Mouse (Mus musculus) neural tube, embryonic 11.5 days (tissue): ENCODE data around the gene Plekhm1. TPM values are rescaled to one million over a fixed set of nuclear protein-coding genes. Genes with fewer than 3 reads are reported as not detected.

Source experiments
- ATAC-seq: fragments of 200-750 bp; cut with Nextera tagmentation; 2 replicates; pipeline ENCODE4 v1.8.0; 2017; ENCODE audit warnings: moderate number of reproducible peaks, mild to moderate bottlenecking, moderate TSS enrichment, moderate library complexity; ENCODE audit not compliant: insufficient read depth, low FRiP score, low TSS enrichment
- DNase-seq: peaks from one replicate; pipeline ENCODE4 v3.0.0-alpha.2; 2015; ENCODE audit warnings: low spot score
- H3K27ac ChIP-seq: fragments of 300-500 bp; sonication (generic); 2 replicates; pipeline ENCODE4 v1.5.1; 2014; ENCODE audit warnings: low read depth, mild to moderate bottlenecking, low read length
- H3K27me3 ChIP-seq: fragments of 300-500 bp; sonication (generic); 2 replicates; pipeline ENCODE4 v1.6.1; 2014; ENCODE audit warnings: mild to moderate bottlenecking, low read length, mixed read lengths; ENCODE audit not compliant: control insufficient read depth, insufficient read depth
- H3K36me3 ChIP-seq: fragments of 300-500 bp; sonication (generic); 2 replicates; pipeline ENCODE4 v1.6.1; 2014; ENCODE audit warnings: mild to moderate bottlenecking, low read length, moderate library complexity, mixed read lengths; ENCODE audit not compliant: control insufficient read depth, insufficient read depth
- H3K4me1 ChIP-seq: fragments of 300-500 bp; sonication (generic); 2 replicates; pipeline ENCODE4 v1.6.1; 2014; ENCODE audit warnings: low read length, mixed read lengths; ENCODE audit not compliant: control insufficient read depth, insufficient read depth
- H3K4me2 ChIP-seq: fragments of 300-500 bp; sonication (generic); 2 replicates; pipeline ENCODE4 v1.6.1; 2014; ENCODE audit warnings: low read depth, mild to moderate bottlenecking, moderate library complexity
- H3K4me3 ChIP-seq: fragments of 300-500 bp; sonication (generic); 2 replicates; pipeline ENCODE4 v1.5.1; 2014; ENCODE audit warnings: low read depth, low read length
- H3K9ac ChIP-seq: fragments of 300-500 bp; sonication (generic); 2 replicates; pipeline ENCODE4 v1.6.1; 2014; ENCODE audit warnings: mild to moderate bottlenecking, low read length
- H3K9me3 ChIP-seq: fragments of 300-500 bp; sonication (generic); 2 replicates; pipeline ENCODE4 v1.6.1; 2016; ENCODE audit warnings: low read length; ENCODE audit not compliant: control insufficient read depth
- WGBS: fragments of 180-500 bp; shearing (Covaris S2); extraction: QIAGEN DNeasy Blood & Tissue Kit; methylation state at CpG from one replicate; pipeline ENCODE4 v1.1.7; 2014; 5-methylcytosine and 5-hydroxymethylcytosine counted together
- polyA plus RNA-seq: library from polyadenylated mRNA; unstranded; fragments of >200 nt; fragmentation: Nextera tagmentation; extraction: Ambion mirVana; gene quantifications from 2 replicates; pipeline ENCODE4 v1.2.1, GENCODE M21; 2014

Gene Plekhm1
- polyA plus RNA-seq, 1 experiment from 2014 or later, result 10.5 TPM

DNA sequence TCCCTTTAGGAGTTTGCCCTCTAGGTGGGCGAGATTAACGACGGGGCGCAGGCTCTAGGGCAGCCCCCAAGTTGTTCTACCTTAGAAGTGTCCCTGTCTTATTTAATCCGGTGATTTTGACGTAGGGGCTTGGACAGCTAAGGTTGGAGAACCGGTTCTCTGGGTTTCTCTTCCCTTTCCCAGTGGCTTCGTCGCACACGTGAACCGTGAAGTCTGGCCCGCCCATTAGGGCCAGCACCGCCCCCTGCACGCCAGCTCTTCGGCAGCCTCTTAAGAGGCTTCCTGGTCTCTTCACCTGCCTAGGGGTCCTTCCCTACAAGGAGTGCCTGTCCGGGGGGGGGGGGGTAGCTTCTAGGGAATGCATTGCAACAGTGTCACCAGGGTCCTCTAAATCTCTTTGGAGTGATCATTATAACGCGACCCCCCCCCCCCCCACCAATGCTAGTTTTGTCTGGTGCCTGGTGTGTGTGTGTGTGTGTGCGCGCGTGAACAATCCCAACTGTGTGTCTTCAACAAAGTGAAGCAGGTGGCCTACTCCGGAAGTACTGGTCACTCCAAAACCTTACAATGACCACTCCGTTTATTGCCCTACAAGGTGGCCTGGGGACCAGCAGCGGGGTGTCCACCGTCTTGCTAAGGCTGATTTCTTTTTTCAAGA lies 51.0 kb downstream of the Plekhm1 start:
- Histone ChIP-seq H3K4me1 (peaks cover 10% of the 10 kb centered on the region), H3K4me2 (no peak overlapping the region), H3K27ac (no peak overlapping the region), H3K4me3 (no peak overlapping the region), H3K9me3 (no peaks in the 10 kb centered on the region), H3K27me3 (peaks cover 58% of the 10 kb centered on the region), H3K9ac (no peak overlapping the region), H3K36me3 (no peaks in the 10 kb centered on the region)
- 3% methylated on average over 25 of the region's 25 CpGs for WGBS
- ATAC-seq (no peak), DNase-seq (no peak)

DNA sequence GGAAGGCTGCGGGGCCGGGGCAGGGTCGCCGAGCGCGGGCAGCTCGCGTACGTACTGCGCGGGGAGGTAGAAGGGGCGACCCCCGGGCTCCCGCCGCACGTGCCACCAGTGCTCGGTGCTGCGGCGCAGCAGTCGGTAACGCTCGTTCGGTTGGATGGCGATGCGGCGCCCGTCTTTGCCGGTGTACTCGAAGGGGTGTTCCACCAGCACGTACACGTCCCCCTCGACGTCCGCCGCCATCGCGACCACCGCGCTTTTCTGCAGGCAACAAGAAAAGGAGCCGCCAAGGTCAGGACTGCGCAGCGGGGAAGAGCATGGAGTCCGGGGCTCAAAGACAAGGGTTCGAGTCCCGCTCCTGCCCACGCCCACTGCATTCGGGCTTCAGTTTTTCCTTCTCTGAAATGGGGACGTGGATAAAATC lies 51.8 kb downstream of the Plekhm1 start:
- Histone ChIP-seq H3K4me3 (peak overlapping the region; percentile 40), H3K27me3 (peaks cover 58% of the 10 kb centered on the region), H3K4me2 (peak overlapping the region; percentile 61), H3K9ac (peak overlapping the region; percentile 49), H3K36me3 (no peaks in the 10 kb centered on the region), H3K27ac (no peak overlapping the region), H3K4me1 (peaks cover 10% of the 10 kb centered on the region), H3K9me3 (no peaks in the 10 kb centered on the region)
- WGBS, result 5% methylated on average over 45 of the region's 48 CpGs
- ATAC-seq (peak; percentile 20; the same call in 1 of the 2 replicates), DNase-seq (peak; percentile 43)

DNA sequence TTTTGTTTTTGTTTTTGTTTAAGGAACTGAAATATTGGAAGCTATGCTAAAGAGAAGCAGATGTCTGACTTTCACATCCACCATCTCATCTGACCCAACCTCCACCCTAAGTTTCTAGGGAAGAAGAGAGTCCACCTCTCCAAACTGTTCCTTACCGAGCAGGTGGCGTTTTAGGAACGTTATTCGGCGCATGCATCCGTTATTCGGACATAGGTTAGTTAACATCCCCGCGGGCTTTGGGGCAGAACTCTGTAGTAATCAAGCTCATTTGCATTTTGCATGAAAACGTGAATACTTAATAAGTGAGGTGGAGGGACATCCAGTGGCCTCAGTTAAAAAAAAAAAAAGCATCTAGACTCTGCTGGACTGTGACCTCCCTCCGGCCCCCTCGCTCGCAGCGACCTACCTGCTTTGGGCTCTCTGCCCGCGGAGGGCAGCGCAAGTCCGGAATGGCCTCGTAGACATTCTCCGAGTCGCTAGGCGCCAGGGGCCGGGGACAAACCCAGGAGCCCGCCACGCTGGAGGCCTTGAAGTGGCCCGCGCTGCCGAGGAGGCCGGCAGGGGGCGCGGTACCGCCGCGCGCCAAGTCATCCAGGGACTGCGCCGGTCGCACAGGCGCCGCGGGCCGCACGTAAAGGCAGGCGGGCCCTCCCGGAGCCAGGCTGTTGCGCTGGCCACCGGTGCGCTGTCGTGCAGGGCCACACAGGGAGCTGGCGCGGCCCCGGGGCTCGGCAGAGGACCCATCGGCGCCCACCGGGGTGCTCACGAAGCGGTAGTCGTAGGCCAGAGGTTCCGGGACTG lies 52.4 kb downstream of the Plekhm1 start:
- Histone ChIP-seq H3K36me3 (no peaks in the 10 kb centered on the region), H3K4me2 (peak overlapping the region; percentile 61), H3K4me3 (peak overlapping the region; percentile 40), H3K27ac (no peak overlapping the region), H3K9ac (peak overlapping the region; percentile 49), H3K4me1 (peaks cover 10% of the 10 kb centered on the region), H3K9me3 (no peaks in the 10 kb centered on the region), H3K27me3 (peaks cover 58% of the 10 kb centered on the region)
- ATAC-seq (peak; percentile 62; the same call in 1 of the 2 replicates), DNase-seq (peak; percentile 92)
- WGBS, result 1% methylated on average over 59 of the region's 60 CpGs

DNA sequence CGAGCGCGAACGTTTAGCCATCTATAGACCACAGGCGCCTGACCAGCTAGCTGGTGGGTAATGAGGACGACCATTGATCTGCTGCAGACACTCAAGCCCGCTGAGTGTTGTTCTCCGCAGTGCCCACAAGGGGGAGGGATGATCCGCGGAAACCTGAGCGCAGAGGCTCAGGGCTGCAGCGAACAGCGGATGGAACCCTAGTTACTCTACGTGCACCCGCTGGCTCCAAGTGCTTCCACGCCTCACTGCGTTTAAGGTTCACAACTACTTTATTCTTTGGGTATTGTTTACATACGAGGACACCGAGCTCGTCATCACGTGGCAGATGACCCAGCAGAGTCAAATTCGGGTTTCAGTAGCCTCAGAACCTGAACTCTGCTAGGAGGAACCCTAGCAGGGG lies 53.4 kb downstream of the Plekhm1 start:
- H3K36me3 ChIP-seq, result no peaks in the 10 kb centered on the region
- H3K27me3 ChIP-seq, result peaks cover 55% of the 10 kb centered on the region
- WGBS, result under 1% methylated on average over 22 of the region's 22 CpGs
- H3K9me3 ChIP-seq, result no peaks in the 10 kb centered on the region
- H3K4me1 ChIP-seq, result peaks cover 10% of the 10 kb centered on the region
- ATAC-seq (0 out of 2 replicates have a peak, but pooled peaks have one; percentile 42), DNase-seq (peak; percentile 82)
- peak overlapping the region; percentile 61; the same call in 1 of the 2 replicates for H3K4me2 ChIP-seq
- H3K9ac ChIP-seq, result no peak overlapping the region
- no peak overlapping the region for H3K4me3 ChIP-seq
- no peak overlapping the region for H3K27ac ChIP-seq

DNA sequence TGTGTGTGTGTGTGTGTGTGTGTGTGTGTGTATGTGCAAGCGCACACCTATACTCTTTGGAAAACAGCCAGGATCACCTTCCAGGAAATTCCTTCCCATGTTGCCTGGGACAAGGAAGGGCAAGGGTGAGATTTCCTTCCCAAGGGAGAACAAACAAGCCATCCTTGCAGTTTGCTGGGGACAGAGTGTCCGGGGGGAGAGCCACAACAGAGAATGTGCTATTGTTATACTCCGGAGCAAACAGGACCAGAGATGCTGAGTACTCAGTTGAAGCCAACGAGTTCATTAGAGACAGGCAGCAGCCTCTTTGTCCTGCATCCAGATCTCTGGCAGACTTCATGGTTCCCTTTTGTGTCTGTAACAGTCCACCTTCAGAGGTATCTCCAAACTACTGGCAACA lies 54.2 kb downstream of the Plekhm1 start:
- ATAC-seq, result no peak
- no peaks in the 10 kb centered on the region for H3K9me3 ChIP-seq
- peaks cover 47% of the 10 kb centered on the region for H3K27me3 ChIP-seq
- no peak overlapping the region for H3K4me3 ChIP-seq
- H3K9ac ChIP-seq, result no peak overlapping the region
- no peaks in the 10 kb centered on the region for H3K36me3 ChIP-seq
- H3K4me2 ChIP-seq, result no peak overlapping the region
- WGBS, result 78% methylated on average over 4 of the region's 4 CpGs
- H3K27ac ChIP-seq, result no peak overlapping the region
- H3K4me1 ChIP-seq, result peaks cover 6% of the 10 kb centered on the region
- DNase-seq, result no peak

DNA sequence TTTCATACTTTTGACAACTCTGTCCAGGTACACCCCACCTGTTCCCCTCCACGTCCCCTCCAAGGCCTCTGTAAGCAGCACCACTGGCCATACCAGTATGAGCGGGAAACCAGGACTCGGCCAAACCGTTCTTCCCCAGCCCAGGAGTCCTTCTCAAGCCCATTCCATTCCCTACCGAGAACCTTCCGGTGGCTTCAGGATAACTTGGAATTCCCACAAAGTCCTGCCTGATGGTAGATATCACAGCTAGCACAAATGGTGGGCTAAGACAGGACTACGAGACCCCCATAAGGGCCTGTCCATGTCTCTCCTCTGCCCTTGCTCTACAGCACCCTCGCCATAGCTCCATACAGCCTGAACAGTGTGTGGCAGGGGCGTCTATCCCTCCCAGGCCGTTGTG lies 54.8 kb downstream of the Plekhm1 start:
- Histone ChIP-seq H3K9me3 (no peaks in the 10 kb centered on the region), H3K4me1 (no peaks in the 10 kb centered on the region), H3K27me3 (peaks cover 41% of the 10 kb centered on the region), H3K4me2 (no peak overlapping the region), H3K9ac (no peak overlapping the region), H3K4me3 (no peak overlapping the region), H3K36me3 (no peaks in the 10 kb centered on the region), H3K27ac (no peak overlapping the region)
- no peak for DNase-seq
- no peak for ATAC-seq
- WGBS, result 89% methylated on average over 10 of the region's 10 CpGs

DNA sequence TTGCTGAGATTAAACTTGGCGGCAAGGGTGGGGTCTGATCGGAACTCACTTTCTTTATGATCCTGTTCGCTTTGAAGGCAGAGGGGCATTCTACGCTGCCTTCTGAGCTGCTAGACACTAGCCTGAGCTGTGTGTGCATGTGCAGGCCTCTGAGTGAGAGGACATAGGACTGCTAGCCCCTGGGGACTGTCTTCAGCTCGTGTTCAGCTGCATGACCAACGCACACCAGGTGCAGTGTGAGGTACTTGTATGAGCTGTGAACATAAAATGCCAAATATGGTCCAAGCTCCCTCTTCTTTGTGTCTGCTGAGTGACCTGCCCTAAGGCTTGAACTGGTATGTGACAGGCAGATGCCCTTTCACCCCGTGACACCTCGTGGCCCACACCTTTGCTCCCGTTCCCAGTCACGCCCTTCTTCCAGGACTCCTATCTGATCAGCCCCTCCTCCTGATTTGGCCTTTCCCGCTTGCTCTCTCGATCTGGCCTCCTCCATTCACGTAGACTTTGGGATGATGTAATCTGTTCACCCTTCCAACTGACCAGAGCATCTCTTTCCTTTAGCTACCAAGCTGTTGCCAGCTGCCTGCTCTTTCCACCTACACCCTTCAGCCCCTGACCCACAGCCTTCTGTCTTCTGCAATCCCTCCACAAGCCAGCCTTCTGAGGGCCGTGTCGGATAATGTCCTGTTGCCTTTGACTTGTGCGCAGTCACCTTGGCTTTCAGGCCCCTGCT lies 55.4 kb downstream of the Plekhm1 start:
- Histone ChIP-seq H3K27ac (no peak overlapping the region), H3K4me3 (no peak overlapping the region), H3K9me3 (no peaks in the 10 kb centered on the region), H3K4me1 (no peaks in the 10 kb centered on the region), H3K9ac (no peak overlapping the region), H3K36me3 (no peaks in the 10 kb centered on the region), H3K27me3 (peaks cover 34% of the 10 kb centered on the region), H3K4me2 (no peak overlapping the region)
- DNase-seq (no peak), ATAC-seq (no peak)
- WGBS, result 83% methylated on average over 16 of the region's 16 CpGs

DNA sequence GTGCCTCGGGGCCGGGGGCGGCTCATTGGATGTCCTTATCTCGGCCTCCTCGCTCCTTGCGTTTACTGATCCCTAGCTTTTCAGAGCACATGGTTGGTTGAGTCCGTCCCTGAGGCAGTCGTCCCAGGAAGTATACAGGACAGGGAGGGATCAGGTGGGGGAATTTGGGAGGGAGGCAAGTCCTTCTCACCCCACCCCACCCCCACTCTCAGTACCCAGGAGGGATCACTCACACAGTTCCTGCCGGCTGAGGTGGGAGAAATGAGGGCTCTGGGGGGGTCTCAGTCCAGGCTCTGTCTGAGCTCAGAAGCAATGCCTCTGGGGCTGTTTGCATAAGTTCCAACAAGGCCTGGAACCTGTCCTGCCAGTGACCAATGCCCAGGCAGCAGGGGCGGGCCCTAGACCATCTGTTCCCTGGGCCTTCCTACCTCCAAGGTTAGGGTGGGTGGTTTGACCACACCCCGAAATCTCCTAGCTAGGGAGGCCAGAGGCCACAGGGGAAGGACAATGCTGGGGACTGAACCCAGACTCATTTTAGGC lies 56.4 kb downstream of the Plekhm1 start:
- Histone ChIP-seq H3K9me3 (no peaks in the 10 kb centered on the region), H3K36me3 (no peaks in the 10 kb centered on the region), H3K4me1 (no peaks in the 10 kb centered on the region), H3K4me3 (no peak overlapping the region), H3K27me3 (peaks cover 24% of the 10 kb centered on the region), H3K27ac (no peak overlapping the region), H3K4me2 (no peak overlapping the region), H3K9ac (no peak overlapping the region)
- ATAC-seq (no peak), DNase-seq (no peak)
- 20% methylated on average over 11 of the region's 11 CpGs for WGBS
